22 mouse cellular contexts compared by ENCODE assay signal in the genomic region with DNA sequence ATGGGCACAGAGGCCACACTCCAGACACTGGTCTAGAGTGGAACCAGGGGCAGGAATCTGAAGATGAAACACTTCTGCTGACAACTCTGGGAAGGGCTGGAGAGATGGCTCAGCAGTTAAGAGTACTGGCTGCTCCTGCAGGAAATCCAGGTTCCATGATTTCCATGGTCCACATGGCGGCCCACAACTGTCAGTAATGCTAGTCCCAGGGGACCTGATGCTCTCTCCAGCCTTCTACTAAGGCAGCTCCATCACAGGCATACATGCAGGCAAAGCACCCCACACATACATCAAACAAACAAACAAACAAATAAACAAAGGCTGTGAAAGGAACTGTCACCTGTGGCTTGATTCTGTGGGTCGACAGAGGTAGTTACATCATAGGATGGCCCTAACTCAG. TPM values are rescaled to one million over a fixed set of nuclear protein-coding genes. Genes with fewer than 3 reads are reported as not detected.
DNase-seq lines count a peak whose midpoint lies in the region; ATAC-seq and TF ChIP-seq lines count a peak whose summit lies in the region.
"Had no signal": no experiment of that assay in that cellular context is flagged by ENCODE, and none has a peak within 500 bp of the region (broad histone marks: within the 10 kb centered on the region; RNA-seq: fewer than 3 reads in every experiment).

No protein-coding gene starts in this region.

- H3K9me3 ChIP-seq in kidney, postnatal 0 days (replicated peaks; ENCODE audit: low read length), result no peaks in the 10 kb centered on the region
- H3K9me3 ChIP-seq: embryonic facial prominence, embryonic 12.5 days; forebrain, embryonic 15.5 days; heart, embryonic 15.5 days; hindbrain, embryonic 10.5 days had no signal

- H3K4me2 ChIP-seq in kidney, postnatal 0 days (ENCODE audit: low read length), result no peak overlapping the region
- H3K4me2 ChIP-seq: embryonic facial prominence, embryonic 12.5 days; forebrain, embryonic 15.5 days; heart, embryonic 11.5 days; heart, embryonic 15.5 days had no signal

- TF ChIP-seq POLR2A in brain, embryonic 14.5 days (IDR thresholded peaks at IDR 0.05; ENCODE audit: borderline replicate concordance, extremely low read depth, insufficient read depth, insufficient read length, poor library complexity, severe bottlenecking), result no peak

- no peak overlapping the region for H3K9ac ChIP-seq in kidney, postnatal 0 days (ENCODE audit: low read depth, low read length)
- H3K9ac ChIP-seq: embryonic facial prominence, embryonic 12.5 days; forebrain, embryonic 15.5 days; heart, embryonic 15.5 days had no signal

- TF ChIP-seq CTCF in kidney, postnatal 0 days (IDR thresholded peaks at IDR 0.05; ENCODE audit: low read depth), result no peak
- no peak for TF ChIP-seq CTCF in brain, embryonic 14.5 days (IDR thresholded peaks at IDR 0.05; ENCODE audit: borderline replicate concordance, extremely low read depth, insufficient read depth, insufficient read length)

- DNase-seq in heart, adult 11 months, result peak; percentile 66
- DNase-seq in heart, postnatal 10 days, result no peak
- DNase-seq in kidney, postnatal 0 days (ENCODE audit: low spot score), result peak; percentile 36
- no peak for DNase-seq in kidney, postnatal 25 days
- peak; percentile 56 for DNase-seq in MN1 (ENCODE audit: low spot score)
- DNase-seq in brain, embryonic 14.5 days (ENCODE audit: low read depth), result peak; percentile 45
- no peak for DNase-seq in cerebellum, adult 11 months
- DNase-seq: adrenal gland, adult 2 months; adrenal gland, postnatal 25 days; cerebellum, adult 8-10 months; cerebellum, postnatal 25 days; kidney, adult 9 months had no signal

- 61% methylated on average over 2 of the region's 2 CpGs for WGBS in kidney, postnatal 0 days

- no peaks in the 10 kb centered on the region for H3K27me3 ChIP-seq in kidney, postnatal 0 days (ENCODE audit: insufficient read depth, low read length)
- H3K27me3 ChIP-seq: forebrain, embryonic 15.5 days had no signal

- H3K27ac ChIP-seq in kidney, postnatal 0 days, result no peak overlapping the region
- H3K27ac ChIP-seq: embryonic facial prominence, embryonic 12.5 days; forebrain, embryonic 15.5 days; heart, adult 2 months; heart, embryonic 15.5 days; hindbrain, embryonic 10.5 days had no signal

- H3K4me1 ChIP-seq in kidney, postnatal 0 days (replicated peaks; ENCODE audit: insufficient read depth, low read length), result 0 out of 2 replicates have a peak, but pooled peaks cover 10% of the 10 kb centered on the region
- H3K4me1 ChIP-seq: forebrain, embryonic 15.5 days had no signal

- no peak for ATAC-seq in kidney, postnatal 0 days (replicated peaks; ENCODE audit: low FRiP score, low read depth)
- no peak for ATAC-seq in megakaryocyte-erythroid progenitor cell, adult 5-6 weeks (replicated peaks; ENCODE audit: low FRiP score, low TSS enrichment, poor library complexity, severe bottlenecking)
- ATAC-seq: forebrain, embryonic 15.5 days; inflammation-experienced regulatory T-cells, adult 6 months; intestine, postnatal 0 days had no signal

- H3K4me3 ChIP-seq in kidney, postnatal 0 days (replicated peaks; ENCODE audit: low read depth, low read length), result no peak overlapping the region
- H3K4me3 ChIP-seq: embryonic facial prominence, embryonic 12.5 days; forebrain, embryonic 15.5 days; heart, adult 2 months; heart, embryonic 15.5 days; hindbrain, embryonic 10.5 days had no signal

- intact Hi-C loops in heart, postnatal 10 days (cut with DNase I), result no loop called here

- H3K36me3 ChIP-seq in kidney, postnatal 0 days (ENCODE audit: insufficient read depth, low read length), result no peaks in the 10 kb centered on the region
- H3K36me3 ChIP-seq: embryonic facial prominence, embryonic 12.5 days; forebrain, embryonic 15.5 days; heart, embryonic 15.5 days; hindbrain, embryonic 10.5 days had no signal

RNA-seq across cellular contexts. Expression of a gene that starts 48.7 kb away (rescaled TPM):
- under 1 TPM; 0.55 to 0.62 TPM for total RNA-seq in heart, postnatal 10 days (2021)
- polyA plus RNA-seq in kidney, postnatal 0 days (2015; fragmentation: Nextera tagmentation; extraction: Ambion mirVana), result 0.11 and 0.24 TPM in 2 replicates
- polyA plus RNA-seq in brain, embryonic 14.5 days (2012; rRNA removed), result 0.06 and 0.11 TPM in 2 replicates
- total RNA-seq in megakaryocyte-erythroid progenitor cell, adult 5-6 weeks (2014; fragmentation: Nextera tagmentation), result not detected in 2 replicates
- total RNA-seq in megakaryocyte-erythroid progenitor cell, adult 5-6 weeks (2017), result 0.30 and 0.33 TPM in 2 replicates
- polyA plus RNA-seq: forebrain, embryonic 11.5 days; forebrain, embryonic 15.5 days had no signal

Comparison
In these comparisons a context has a peak if more than half of its experiments do, and no peak if none do; other contexts are left out.
1. DNase-seq: peak in heart, adult 11 months (single experiment), kidney, postnatal 0 days (single experiment), MN1 (single experiment) and brain, embryonic 14.5 days (single experiment); none in heart, postnatal 10 days (0 of 2), kidney, postnatal 25 days (0 of 2) and cerebellum, adult 11 months (single experiment).